Mouse (Mus musculus) midbrain, embryonic 10.5 days (tissue): ENCODE results near the gene Nr2c2. TPM values are rescaled to one million over a fixed set of nuclear protein-coding genes. Genes with fewer than 3 reads are reported as not detected.
A peak's percentile ranks its signal among the peaks of the same experiment; 100 is the strongest.

ENCODE experiments used
- DNase-seq: peaks from one replicate; pipeline ENCODE4 v3.0.0-alpha.2; 2017; ENCODE audit warnings: low spot score
- H3K27ac ChIP-seq: fragments of 300-500 bp; sonication (generic); replicated peaks from 2 replicates; pipeline ENCODE4 v1.5.1; 2016; ENCODE audit warnings: mild to moderate bottlenecking
- H3K27me3 ChIP-seq: fragments of 300-500 bp; sonication (generic); 2 replicates; pipeline ENCODE4 v1.6.1; 2016; ENCODE audit warnings: low read depth, mild to moderate bottlenecking; ENCODE audit not compliant: poor library complexity, severe bottlenecking
- H3K36me3 ChIP-seq: fragments of 300-500 bp; sonication (generic); 2 replicates; pipeline ENCODE4 v1.6.1; 2016; ENCODE audit warnings: mild to moderate bottlenecking, moderate library complexity
- H3K4me1 ChIP-seq: fragments of 300-500 bp; sonication (generic); 2 replicates; pipeline ENCODE4 v1.6.1; 2016
- H3K4me3 ChIP-seq: fragments of 300-500 bp; sonication (generic); 2 replicates; pipeline ENCODE4 v1.5.1; 2016; ENCODE audit warnings: mild to moderate bottlenecking, moderate library complexity
- H3K9me3 ChIP-seq: fragments of 300-500 bp; sonication (generic); replicated peaks from 2 replicates; pipeline ENCODE4 v1.6.1; 2016; ENCODE audit warnings: mild to moderate bottlenecking
- WGBS: fragments of 180-500 bp; shearing (Covaris S2); methylation state at CpG from one replicate; pipeline ENCODE4 v1.1.7; 2016; 5-methylcytosine and 5-hydroxymethylcytosine counted together
- polyA plus RNA-seq: library from polyadenylated mRNA; unstranded; fragments of >200 nt; fragmentation: Nextera tagmentation; extraction: Ambion mirVana; gene quantifications from 2 replicates; pipeline ENCODE4 v1.2.1, GENCODE M21; 2016

Nr2c2 gene
- polyA plus RNA-seq: 18.0 and 19.0 TPM in 2 replicates

DNA sequence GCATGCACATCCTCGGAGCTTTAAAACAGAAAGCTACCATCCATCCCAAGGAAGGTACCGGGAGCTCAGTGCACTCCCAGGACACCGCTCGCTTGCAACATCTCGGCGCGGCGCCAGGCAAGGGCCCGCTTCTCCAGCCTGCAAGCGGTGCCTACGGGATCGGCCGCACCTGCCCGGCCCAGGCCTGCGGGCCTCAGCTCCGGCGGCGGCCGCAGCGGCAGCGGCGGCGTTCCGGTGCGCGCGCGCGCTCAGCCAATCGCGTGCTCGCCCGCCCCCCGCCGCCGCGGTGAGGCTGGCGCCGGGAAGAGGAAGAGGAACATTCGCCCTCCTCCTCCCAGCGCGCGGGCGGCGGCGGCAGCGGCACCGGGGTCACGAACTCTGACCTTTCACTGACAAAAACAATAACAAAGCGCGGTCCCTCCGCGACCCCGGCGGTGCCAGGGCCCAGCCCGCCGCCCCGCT, at the start of gene Nr2c2:
TSS of gene Nr2c2 (plus strand) at position 261 of the 462 bp plus-strand sequence.
- H3K27me3 ChIP-seq: no peaks in the 10 kb centered on the region
- peak; percentile 86 for DNase-seq
- WGBS: under 1% methylated on average over 51 of the region's 58 CpGs
- H3K27ac ChIP-seq: peak within 1 kb of the TSS; percentile 98
- H3K4me3 ChIP-seq: peak within 1 kb of the TSS; percentile 93
- no peaks in the 10 kb centered on the region for H3K9me3 ChIP-seq
- no peaks in the 10 kb centered on the region for H3K36me3 ChIP-seq
- peaks cover 37% of the 10 kb centered on the region for H3K4me1 ChIP-seq

DNA sequence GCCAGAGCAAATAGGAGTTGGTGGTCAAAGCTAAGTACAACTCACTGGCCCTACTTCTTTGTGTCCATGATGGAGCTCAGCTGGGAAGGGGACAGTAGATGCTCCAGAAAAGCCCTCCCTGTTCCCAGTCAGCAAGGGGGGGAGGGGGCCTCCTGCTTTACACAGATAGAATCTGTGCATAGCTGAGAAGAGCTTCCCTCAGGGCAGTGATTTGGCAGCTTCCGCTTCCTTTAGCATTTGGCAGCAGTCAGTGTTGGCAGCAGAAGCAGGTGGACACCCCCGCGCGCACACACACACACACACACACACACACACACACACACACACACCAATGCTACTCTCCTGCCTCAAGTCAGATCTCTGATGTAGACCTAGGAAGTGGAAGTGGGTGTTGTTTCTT, 49.1 kb upstream of the Nr2c2 start:
- no peak for DNase-seq
- no peak overlapping the region for H3K4me3 ChIP-seq
- no peaks in the 10 kb centered on the region for H3K36me3 ChIP-seq
- no peaks in the 10 kb centered on the region for H3K4me1 ChIP-seq
- no peaks in the 10 kb centered on the region for H3K27me3 ChIP-seq
- H3K9me3 ChIP-seq: no peaks in the 10 kb centered on the region
- 98% methylated on average over 4 of the region's 4 CpGs for WGBS
- no peak overlapping the region for H3K27ac ChIP-seq

DNA sequence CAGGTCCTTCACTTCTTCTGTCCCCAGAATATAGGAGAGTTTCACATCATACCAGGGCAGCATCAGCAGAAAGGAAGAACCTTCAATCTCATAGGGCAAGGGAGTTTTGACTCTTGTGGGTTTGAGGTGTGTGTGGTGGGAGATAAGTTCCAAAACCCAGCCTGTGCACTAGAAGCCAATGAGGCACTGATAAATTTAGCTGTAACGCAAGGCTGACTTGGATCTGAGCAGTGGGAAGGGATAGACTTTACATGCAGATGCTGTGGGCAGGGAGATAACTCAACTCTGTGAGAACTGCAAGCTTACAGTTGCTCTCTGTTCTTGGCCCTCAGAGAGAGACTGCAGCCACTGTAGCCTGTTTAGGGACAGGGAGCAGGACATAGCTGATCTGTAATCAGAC, 48.3 kb upstream of the Nr2c2 start:
- WGBS: 88% methylated on average over 1 of the region's 1 CpGs
- no peak overlapping the region for H3K4me3 ChIP-seq

DNA sequence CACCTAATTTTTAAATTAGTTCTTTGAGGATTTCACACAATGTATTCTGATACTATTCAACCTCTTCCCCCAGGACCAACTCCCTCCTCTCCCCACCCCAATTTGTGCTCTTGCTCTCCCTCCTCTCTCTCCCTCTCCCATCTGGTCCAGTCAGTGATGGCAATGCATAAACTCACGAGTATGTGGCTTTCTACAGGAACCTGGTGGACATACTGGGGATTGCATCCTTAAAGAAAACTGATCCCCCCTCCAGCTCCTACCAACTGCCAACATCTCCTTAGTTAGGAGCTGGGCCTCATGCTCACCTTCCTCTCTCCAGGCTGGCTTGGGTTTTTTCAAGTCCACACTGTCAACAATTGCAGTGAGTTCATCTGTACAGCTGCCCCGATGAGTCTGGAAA, 33.4 kb upstream of the Nr2c2 start:
- H3K4me1 ChIP-seq: no peaks in the 10 kb centered on the region
- DNase-seq: no peak
- no peak overlapping the region for H3K4me3 ChIP-seq
- H3K36me3 ChIP-seq: no peaks in the 10 kb centered on the region
- H3K9me3 ChIP-seq: no peaks in the 10 kb centered on the region
- 65% methylated on average over 2 of the region's 2 CpGs for WGBS
- H3K27me3 ChIP-seq: no peaks in the 10 kb centered on the region
- H3K27ac ChIP-seq: no peak overlapping the region

More for the DNA sequence above, 48.3 kb upstream of the Nr2c2 start:
- Histone ChIP-seq H3K27me3 (no peaks in the 10 kb centered on the region), H3K36me3 (no peaks in the 10 kb centered on the region), H3K27ac (no peak overlapping the region), H3K9me3 (no peaks in the 10 kb centered on the region), H3K4me1 (no peaks in the 10 kb centered on the region)
- DNase-seq: no peak

DNA sequence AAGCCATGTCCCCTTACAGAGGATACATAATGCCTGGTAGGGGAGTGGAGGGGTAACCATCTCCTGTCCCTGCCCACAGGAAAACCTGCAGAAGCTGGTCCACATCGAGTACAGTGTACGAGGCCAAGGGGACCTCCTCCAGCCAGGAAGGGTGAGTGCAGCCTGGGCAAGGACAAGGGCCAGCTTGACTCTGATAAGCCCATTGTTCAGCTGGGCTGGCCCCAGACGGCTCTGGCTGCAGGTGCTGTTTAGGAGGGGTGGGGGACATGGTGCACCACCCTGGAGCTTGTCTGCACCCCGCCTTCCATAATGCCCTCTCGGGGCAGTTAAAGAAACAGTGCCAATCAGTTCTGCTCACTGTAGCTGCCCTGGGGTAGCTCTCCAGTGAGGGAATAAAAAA, 29.5 kb upstream of the Nr2c2 start:
- no peak overlapping the region for H3K27ac ChIP-seq
- no peaks in the 10 kb centered on the region for H3K4me1 ChIP-seq
- WGBS: 62% methylated on average over 5 of the region's 5 CpGs
- DNase-seq: no peak
- no peaks in the 10 kb centered on the region for H3K27me3 ChIP-seq
- H3K36me3 ChIP-seq: no peaks in the 10 kb centered on the region
- H3K9me3 ChIP-seq: no peaks in the 10 kb centered on the region
- H3K4me3 ChIP-seq: no peak overlapping the region

DNA sequence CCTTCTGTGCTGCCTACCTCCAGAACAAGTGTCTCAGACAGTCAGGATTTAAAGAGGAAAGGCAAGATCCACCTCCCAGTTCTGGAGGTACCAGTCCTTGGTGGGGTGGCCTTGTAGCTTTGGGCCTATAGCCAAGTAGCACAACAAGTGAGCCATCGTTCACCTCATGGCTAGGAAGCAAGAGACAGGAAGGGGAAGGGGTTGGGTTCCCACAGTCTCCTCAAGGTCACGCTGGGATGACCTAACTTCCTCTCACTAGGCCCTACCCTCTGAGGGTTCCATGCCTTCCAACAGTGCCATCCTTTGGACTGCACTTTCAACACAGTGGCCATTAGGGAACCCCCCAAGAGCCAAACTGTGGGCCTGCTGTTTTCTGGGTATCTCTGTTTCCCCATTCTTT, 27.7 kb upstream of the Nr2c2 start:
- 85% methylated on average over 2 of the region's 2 CpGs for WGBS
- no peaks in the 10 kb centered on the region for H3K36me3 ChIP-seq
- no peaks in the 10 kb centered on the region for H3K27me3 ChIP-seq
- no peak overlapping the region for H3K27ac ChIP-seq
- H3K9me3 ChIP-seq: no peaks in the 10 kb centered on the region
- no peak for DNase-seq
- H3K4me3 ChIP-seq: no peak overlapping the region
- peaks cover 3% of the 10 kb centered on the region; the same call in 1 of the 2 replicates for H3K4me1 ChIP-seq

DNA sequence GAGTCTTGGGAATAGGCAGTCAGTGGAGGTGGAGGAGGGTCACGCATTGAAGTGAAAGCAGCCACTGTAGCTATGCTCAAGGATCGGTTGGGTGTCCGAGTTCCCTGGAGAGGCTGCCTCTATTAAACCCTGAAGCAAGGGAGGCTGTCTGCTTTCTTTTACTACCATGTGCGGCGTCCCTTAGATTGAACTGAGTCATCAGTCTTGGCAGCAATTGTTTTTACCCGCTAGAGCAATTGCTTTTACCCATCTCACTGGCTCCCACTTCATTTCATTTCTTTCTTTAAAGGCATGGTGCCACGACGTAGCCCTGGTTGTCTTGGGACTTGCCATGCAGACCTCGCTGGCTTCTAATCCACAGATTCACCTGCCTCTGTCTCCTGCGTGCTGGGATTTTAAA, 27.1 kb upstream of the Nr2c2 start:
- Histone ChIP-seq H3K27me3 (no peaks in the 10 kb centered on the region), H3K9me3 (no peaks in the 10 kb centered on the region), H3K36me3 (no peaks in the 10 kb centered on the region), H3K4me1 (peaks cover 3% of the 10 kb centered on the region; the same call in 1 of the 2 replicates), H3K27ac (no peak overlapping the region), H3K4me3 (no peak overlapping the region)
- 83% methylated on average over 10 of the region's 10 CpGs for WGBS
- no peak for DNase-seq

DNA sequence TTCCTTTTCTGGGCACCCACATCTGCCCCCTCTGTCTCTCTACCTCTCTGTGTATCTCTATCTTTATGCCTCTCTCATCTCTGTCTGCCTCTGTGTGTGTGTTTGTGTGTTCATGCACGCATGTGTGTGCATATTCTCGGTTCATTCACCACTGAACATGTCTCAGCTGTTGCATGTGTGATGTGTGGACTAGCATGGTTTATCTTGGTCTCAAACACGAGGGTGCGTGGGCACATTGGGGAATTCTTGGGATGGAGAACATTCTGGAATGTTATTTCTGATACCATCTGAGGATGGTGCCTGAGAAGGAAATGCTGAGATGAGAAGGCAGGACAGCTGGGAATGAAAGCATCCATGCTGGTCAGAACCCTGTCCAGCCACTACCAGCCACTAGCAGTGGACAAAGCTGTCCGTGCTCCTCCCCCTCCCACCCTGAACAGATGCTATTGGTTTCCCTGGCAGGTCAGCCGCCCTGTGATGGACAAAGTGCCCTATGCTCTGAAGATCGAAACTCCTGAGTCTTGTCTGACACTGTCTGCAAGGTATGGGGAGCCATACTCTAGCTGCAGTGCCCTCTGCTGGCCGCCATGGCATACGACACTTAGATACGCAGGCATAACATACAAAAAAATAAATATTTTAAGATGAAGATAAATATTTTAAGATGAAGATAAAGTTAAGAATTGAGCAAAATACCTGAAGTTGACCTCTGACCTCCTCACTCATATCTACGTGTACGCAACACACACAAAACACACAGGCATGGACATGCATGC, 25.3 kb upstream of the Nr2c2 start:
- WGBS: 55% methylated on average over 12 of the region's 12 CpGs
- H3K4me1 ChIP-seq: peaks cover 3% of the 10 kb centered on the region; the same call in 1 of the 2 replicates
- peak; percentile 54 for DNase-seq
- no peaks in the 10 kb centered on the region for H3K9me3 ChIP-seq
- H3K27me3 ChIP-seq: no peaks in the 10 kb centered on the region
- no peaks in the 10 kb centered on the region for H3K36me3 ChIP-seq
- H3K27ac ChIP-seq: no peak overlapping the region
- no peak overlapping the region for H3K4me3 ChIP-seq

DNA sequence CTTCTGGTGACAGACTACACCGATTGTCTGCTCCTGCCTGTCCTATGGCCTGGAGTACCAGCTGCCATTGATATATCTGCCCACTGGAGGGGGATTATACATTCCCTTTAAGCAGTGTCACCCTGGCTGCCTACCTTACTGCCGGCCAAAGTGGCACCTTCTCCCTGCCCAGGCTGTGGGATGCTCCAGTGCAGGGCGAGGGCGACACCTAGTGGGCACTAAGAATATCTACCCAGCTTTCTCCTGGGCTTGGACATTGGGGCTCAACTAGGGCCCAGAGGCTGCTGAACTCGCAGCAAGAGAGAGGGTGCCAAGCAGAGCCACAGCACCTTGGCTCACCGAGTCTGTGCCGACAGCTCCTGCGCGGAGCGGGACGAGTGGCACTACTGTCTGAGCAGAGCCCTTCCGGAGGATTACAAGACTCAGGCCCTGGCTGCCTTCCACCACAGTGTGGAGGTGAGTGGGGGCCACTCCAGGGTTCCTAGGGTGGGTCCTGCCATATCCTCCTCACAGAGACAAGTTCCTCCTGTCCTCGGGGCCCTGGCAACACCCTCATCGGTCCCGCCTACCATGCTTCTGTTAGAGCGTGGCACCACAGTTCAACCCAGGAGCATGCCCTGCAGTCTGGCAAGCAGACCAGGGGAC, 23.9 kb upstream of the Nr2c2 start:
- no peaks in the 10 kb centered on the region for H3K27me3 ChIP-seq
- peaks cover 3% of the 10 kb centered on the region; the same call in 1 of the 2 replicates for H3K4me1 ChIP-seq
- no peaks in the 10 kb centered on the region for H3K36me3 ChIP-seq
- H3K4me3 ChIP-seq: no peak overlapping the region
- WGBS: 33% methylated on average over 16 of the region's 16 CpGs
- no peak overlapping the region for H3K27ac ChIP-seq
- no peaks in the 10 kb centered on the region for H3K9me3 ChIP-seq
- peak; percentile 72 for DNase-seq

DNA sequence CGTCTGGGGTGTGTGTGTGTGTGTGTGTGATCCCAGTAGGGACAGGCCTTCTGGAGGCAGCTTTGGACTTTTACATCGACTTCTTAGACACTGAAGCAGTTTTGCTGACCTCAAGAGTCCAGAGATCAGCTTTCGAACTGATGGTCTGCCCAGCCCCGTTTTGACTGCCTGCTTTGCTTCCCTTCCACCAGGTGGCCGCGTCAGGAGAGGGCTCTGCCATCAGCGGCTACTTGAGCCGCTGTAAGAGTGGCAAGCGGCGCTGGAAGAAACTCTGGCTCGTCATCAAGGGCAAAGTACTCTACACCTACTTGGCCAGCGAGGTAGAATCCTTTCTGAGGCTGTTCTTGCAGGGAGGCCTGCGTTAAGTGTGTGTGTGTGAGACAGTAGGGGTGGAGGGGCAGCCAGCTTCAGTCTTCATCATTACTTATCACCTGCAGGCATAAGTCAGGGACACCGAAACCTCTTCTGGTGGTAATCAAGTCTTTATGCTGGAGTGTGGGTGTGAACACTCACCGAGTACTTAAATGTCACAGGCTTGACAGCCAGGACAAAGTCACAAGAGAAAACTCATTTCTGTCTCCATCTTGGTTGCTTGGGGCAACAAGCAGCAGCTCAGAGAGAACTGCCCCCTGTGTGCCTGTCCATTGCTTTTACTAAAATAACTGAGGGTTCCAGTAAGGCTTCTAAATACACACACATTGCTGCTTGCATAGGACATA, 19.9 kb upstream of the Nr2c2 start:
- DNase-seq: no peak
- H3K4me3 ChIP-seq: no peak overlapping the region
- H3K27ac ChIP-seq: no peak overlapping the region
- H3K27me3 ChIP-seq: no peaks in the 10 kb centered on the region
- H3K36me3 ChIP-seq: no peaks in the 10 kb centered on the region
- H3K9me3 ChIP-seq: no peaks in the 10 kb centered on the region
- WGBS: 60% methylated on average over 15 of the region's 15 CpGs
- H3K4me1 ChIP-seq: peaks cover 3% of the 10 kb centered on the region; the same call in 1 of the 2 replicates

DNA sequence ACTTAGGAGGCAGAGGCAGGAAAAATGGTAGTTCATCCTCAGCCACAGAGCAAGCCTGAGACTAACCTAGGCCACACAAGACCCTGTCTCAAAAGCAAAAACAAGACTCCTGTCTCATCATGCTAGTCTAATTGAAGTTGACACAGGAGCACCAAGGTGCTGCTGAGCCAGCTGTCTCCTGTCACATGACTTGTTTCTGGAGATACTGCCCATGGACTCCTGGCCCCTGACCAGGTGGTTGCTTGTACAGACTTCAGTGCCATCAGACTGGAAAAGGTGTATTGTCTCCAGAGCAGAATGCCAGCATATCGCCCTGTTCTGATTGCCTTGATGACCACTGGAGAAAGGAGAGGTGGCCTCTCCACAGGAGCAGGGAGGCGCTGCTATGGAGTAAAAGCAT, 10.5 kb upstream of the Nr2c2 start:
- H3K27me3 ChIP-seq: no peaks in the 10 kb centered on the region
- no peak for DNase-seq
- 91% methylated on average over 2 of the region's 2 CpGs for WGBS
- H3K4me3 ChIP-seq: no peak overlapping the region
- no peaks in the 10 kb centered on the region for H3K9me3 ChIP-seq
- no peaks in the 10 kb centered on the region for H3K36me3 ChIP-seq
- no peak overlapping the region for H3K27ac ChIP-seq
- peaks cover 4% of the 10 kb centered on the region; the same call in 1 of the 2 replicates for H3K4me1 ChIP-seq

DNA sequence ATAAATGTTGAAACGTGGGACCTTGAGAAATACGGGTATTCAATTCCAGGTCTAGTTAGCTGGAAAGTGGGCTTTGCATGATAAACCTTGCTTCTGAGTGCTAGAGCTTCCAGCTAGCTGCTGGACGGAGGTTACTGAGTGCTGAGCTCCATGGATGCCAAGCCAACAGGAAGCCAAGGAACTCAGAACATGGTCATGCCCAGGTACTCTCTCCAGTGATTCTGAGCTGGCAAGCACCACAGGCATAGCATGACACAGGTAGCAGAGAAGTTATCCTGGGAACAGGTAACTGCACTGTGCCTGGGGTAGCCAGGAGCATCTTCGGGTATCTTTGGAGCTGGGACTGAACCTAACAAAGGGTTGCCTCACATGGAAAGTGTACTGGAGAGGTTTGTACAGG, 8.4 kb upstream of the Nr2c2 start:
- DNase-seq: no peak
- Histone ChIP-seq H3K27me3 (no peaks in the 10 kb centered on the region), H3K36me3 (no peaks in the 10 kb centered on the region), H3K4me3 (no peak overlapping the region), H3K27ac (no peak overlapping the region), H3K4me1 (no peaks in the 10 kb centered on the region), H3K9me3 (no peaks in the 10 kb centered on the region)
- 83% methylated on average over 4 of the region's 4 CpGs for WGBS
